Mouse (Mus musculus): ENCODE results near the gene Gng7. TPM values are rescaled to one million over a fixed set of nuclear protein-coding genes. Genes with fewer than 3 reads are reported as not detected.

The Gng7 gene
- total and polyA plus RNA-seq, 3 experiments = 0.24 to 0.47 TPM; not detected in 1

- no peaks in the 10 kb centered on the region for H3K9me3 ChIP-seq (replicated peaks; ENCODE audit: low read length)
- H3K9ac ChIP-seq (ENCODE audit: insufficient read depth, low read depth) = peak overlapping the region; percentile 89
- peaks cover 41 to 68% of the 10 kb centered on the region in 2 experiments for H3K36me3 ChIP-seq (replicated peaks in 1 of 2; ENCODE audit: control insufficient read depth in 1 of 2, insufficient read depth in 1 of 2, low read length in 1 of 2)
- H3K27ac ChIP-seq (ENCODE audit: insufficient read depth, low read depth) = no peak overlapping the region; the same call in 1 of the 2 replicates
- DNase-seq (ENCODE audit: extremely low read depth) = no peak
- H3K27me3 ChIP-seq (replicated peaks) = no peaks in the 10 kb centered on the region
- peak overlapping the region; percentile 78 for H3K4me2 ChIP-seq (ENCODE audit: insufficient read depth, low read depth, poor library complexity, severe bottlenecking)
- dilution Hi-C loops (cut with MboI; ENCODE audit: extremely low pct_ligation_motif_present, extremely low pct_unique_long_range_greater_than_20kb, low sequenced_read_pairs) (no loop called here), in situ Hi-C loops (cut with MboI; ENCODE audit: low pct_ligation_motif_present, low pct_unique_long_range_greater_than_20kb, low sequenced_read_pairs) (no loop called here)
- H3K79me2 ChIP-seq (replicated peaks; ENCODE audit: control insufficient read depth, extremely low read depth, insufficient read depth, poor library complexity, severe bottlenecking) = peaks cover 10% of the 10 kb centered on the region; the same call in 1 of the 2 replicates
- H3K4me3 ChIP-seq (replicated peaks in 1 of 3; ENCODE audit: low read depth in 2 of 3, low read length in 2 of 3, poor library complexity in 1 of 3) = peak overlapping the region; percentile 76 to 88 (median 84)
- peaks cover 8 to 21% of the 10 kb centered on the region in 2 experiments; a peak in 3 of 4 replicates for H3K4me1 ChIP-seq (ENCODE audit: control insufficient read depth in 1 of 2, insufficient read depth in 2 of 2)
- TF ChIP-seq POLR2AphosphoS2 (IDR thresholded peaks at IDR 0.05; ENCODE audit: low read depth, low read length) (no peak), MXI1 (IDR thresholded peaks at IDR 0.05; ENCODE audit: low read depth, low read length) (peak; percentile 59; the same call in 1 of the 2 replicates)
Measured at GRCm38 (mm10) chr10:80899591-80900317, 115.0 kb downstream of the Gng7 start.

GRCm38 (mm10) chr10:80899074-80899473 is 115.7 kb downstream of the Gng7 start:
- Histone ChIP-seq H3K27me3 (replicated peaks) (no peaks in the 10 kb centered on the region), H3K9ac (ENCODE audit: insufficient read depth, low read depth) (no peak overlapping the region), H3K36me3 (replicated peaks in 1 of 2; ENCODE audit: control insufficient read depth in 1 of 2, insufficient read depth in 1 of 2, low read length in 1 of 2) (peaks cover 34 to 61% of the 10 kb centered on the region in 2 experiments), H3K4me2 (ENCODE audit: insufficient read depth, low read depth, poor library complexity, severe bottlenecking) (peak overlapping the region; percentile 78), H3K27ac (ENCODE audit: insufficient read depth, low read depth) (no peak overlapping the region), H3K4me3 (replicated peaks in 1 of 3; ENCODE audit: low read depth in 2 of 3, low read length in 2 of 3, poor library complexity in 1 of 3) (peak overlapping the region in 1 of 3 experiments; percentile 84), H3K4me1 (ENCODE audit: control insufficient read depth in 1 of 2, insufficient read depth in 2 of 2) (peaks cover 8 to 21% of the 10 kb centered on the region in 2 experiments; a peak in 3 of 4 replicates), H3K9me3 (replicated peaks; ENCODE audit: low read length) (no peaks in the 10 kb centered on the region), H3K79me2 (replicated peaks; ENCODE audit: control insufficient read depth, extremely low read depth, insufficient read depth, poor library complexity, severe bottlenecking) (peaks cover 10% of the 10 kb centered on the region; the same call in 1 of the 2 replicates)
- dilution Hi-C loops (cut with MboI; ENCODE audit: extremely low pct_ligation_motif_present, extremely low pct_unique_long_range_greater_than_20kb, low sequenced_read_pairs) = no loop called here
- in situ Hi-C loops (cut with MboI; ENCODE audit: low pct_ligation_motif_present, low pct_unique_long_range_greater_than_20kb, low sequenced_read_pairs) = no loop called here
- no peak for TF ChIP-seq JUND (conservative IDR thresholded peaks at IDR 0.05; ENCODE audit: low read depth, low read length)
- TF ChIP-seq USF1 (IDR thresholded peaks at IDR 0.05; ENCODE audit: low read depth, low read length) = no peak
- TF ChIP-seq ETS1 (conservative IDR thresholded peaks at IDR 0.05; ENCODE audit: low read depth, low read length) = no peak
- no peak for TF ChIP-seq E2F4 (IDR thresholded peaks at IDR 0.05; ENCODE audit: insufficient replicate concordance, low read depth, low read length)
- no peak for TF ChIP-seq TCF12 (IDR thresholded peaks at IDR 0.05; ENCODE audit: low read depth, low read length)
- no peak for TF ChIP-seq KAT2A (IDR thresholded peaks at IDR 0.05; ENCODE audit: insufficient replicate concordance, low read length)
- no peak for TF ChIP-seq JUN (IDR thresholded peaks at IDR 0.05; ENCODE audit: insufficient read depth, low read depth, low read length)
- no peak for TF ChIP-seq ZKSCAN1 (IDR thresholded peaks at IDR 0.05; ENCODE audit: borderline replicate concordance, low read depth, low read length)
- TF ChIP-seq POLR2AphosphoS2 (IDR thresholded peaks at IDR 0.05; ENCODE audit: low read depth, low read length) = no peak
- DNase-seq (ENCODE audit: extremely low read depth) = no peak

Other genes with a start within 250 kb of the Gng7 start
Only the 20 nearest of the 27 such genes appear.
- gene Oaz1, start 188.3 kb downstream of the Gng7 start, total RNA-seq (2012; rRNA removed) = 899 and 966 TPM in 2 replicates
- gene Oaz1, start 188.3 kb downstream of the Gng7 start, total RNA-seq (2014; rRNA removed) = 792 and 1,081 TPM in 2 replicates
- gene Oaz1, start 188.3 kb downstream of the Gng7 start, polyA plus RNA-seq (2012; ENCODE audit: insufficient read length, low read depth) = 646 and 664 TPM in 2 replicates
- gene Lingo3, start 170.9 kb downstream of the Gng7 start, total RNA-seq (2012; rRNA removed) = 0.08 and 0.21 TPM in 2 replicates
- gene Lingo3, start 170.9 kb downstream of the Gng7 start, total RNA-seq (2014; rRNA removed) = not detected in 2 replicates
- not detected in 2 replicates for gene Lingo3, start 170.9 kb downstream of the Gng7 start, polyA plus RNA-seq (2012; ENCODE audit: insufficient read length, low read depth)
- 374 and 409 TPM in 2 replicates for gene Lsm7, start 159.7 kb downstream of the Gng7 start, total RNA-seq (2012; rRNA removed)
- 411 and 435 TPM in 2 replicates for gene Lsm7, start 159.7 kb downstream of the Gng7 start, total RNA-seq (2014; rRNA removed)
- gene Lsm7, start 159.7 kb downstream of the Gng7 start, polyA plus RNA-seq (2012; ENCODE audit: insufficient read length, low read depth) = 171 and 198 TPM in 2 replicates
- gene Sppl2b, start 159.7 kb downstream of the Gng7 start, total RNA-seq (2012; rRNA removed) = 19.0 and 23.7 TPM in 2 replicates
- gene Sppl2b, start 159.7 kb downstream of the Gng7 start, total RNA-seq (2014; rRNA removed) = 12.3 and 13.8 TPM in 2 replicates
- gene Sppl2b, start 159.7 kb downstream of the Gng7 start, polyA plus RNA-seq (2012; ENCODE audit: insufficient read length, low read depth) = 24.1 and 30.0 TPM in 2 replicates
- gene Tmprss9, start 143.1 kb downstream of the Gng7 start, total RNA-seq (2012; rRNA removed) = 0.04 TPM in 1 of 2 replicates, not detected in the other
- gene Tmprss9, start 143.1 kb downstream of the Gng7 start, total RNA-seq (2014; rRNA removed) = not detected in 2 replicates
- 0.07 TPM in 1 of 2 replicates, not detected in the other for gene Tmprss9, start 143.1 kb downstream of the Gng7 start, polyA plus RNA-seq (2012; ENCODE audit: insufficient read length, low read depth)
- 279 and 313 TPM in 2 replicates for gene Timm13, start 114.0 kb downstream of the Gng7 start, total RNA-seq (2012; rRNA removed)
- 137 and 139 TPM in 2 replicates for gene Timm13, start 114.0 kb downstream of the Gng7 start, total RNA-seq (2014; rRNA removed)
- 292 and 344 TPM in 2 replicates for gene Timm13, start 114.0 kb downstream of the Gng7 start, polyA plus RNA-seq (2012; ENCODE audit: insufficient read length, low read depth)
- 23.6 and 25.8 TPM in 2 replicates for gene Lmnb2, start 96.7 kb downstream of the Gng7 start, total RNA-seq (2012; rRNA removed)
- 22.2 and 23.7 TPM in 2 replicates for gene Lmnb2, start 96.7 kb downstream of the Gng7 start, total RNA-seq (2014; rRNA removed)
- 20.7 and 23.6 TPM in 2 replicates for gene Lmnb2, start 96.7 kb downstream of the Gng7 start, polyA plus RNA-seq (2012; ENCODE audit: insufficient read length, low read depth)
- 36.2 and 52.5 TPM in 2 replicates for gene Gadd45b, start 84.9 kb downstream of the Gng7 start, total RNA-seq (2012; rRNA removed)
- 19.3 and 24.4 TPM in 2 replicates for gene Gadd45b, start 84.9 kb downstream of the Gng7 start, total RNA-seq (2014; rRNA removed)
- 14.9 and 16.4 TPM in 2 replicates for gene Gadd45b, start 84.9 kb downstream of the Gng7 start, polyA plus RNA-seq (2012; ENCODE audit: insufficient read length, low read depth)
- not detected in 2 replicates for gene Diras1, start 10.7 kb upstream of the Gng7 start, total RNA-seq (2012; rRNA removed)
- not detected in 2 replicates for gene Diras1, start 10.7 kb upstream of the Gng7 start, total RNA-seq (2014; rRNA removed)
- not detected in 2 replicates for gene Diras1, start 10.7 kb upstream of the Gng7 start, polyA plus RNA-seq (2012; ENCODE audit: insufficient read length, low read depth)
- gene Slc39a3, start 22.5 kb upstream of the Gng7 start, total RNA-seq (2012; rRNA removed) = 6.3 and 7.2 TPM in 2 replicates
- gene Slc39a3, start 22.5 kb upstream of the Gng7 start, total RNA-seq (2014; rRNA removed) = 3.5 and 3.9 TPM in 2 replicates
- 4.2 and 4.3 TPM in 2 replicates for gene Slc39a3, start 22.5 kb upstream of the Gng7 start, polyA plus RNA-seq (2012; ENCODE audit: insufficient read length, low read depth)
- gene Sgta, start 45.2 kb upstream of the Gng7 start, total RNA-seq (2012; rRNA removed) = 104 and 110 TPM in 2 replicates
- gene Sgta, start 45.2 kb upstream of the Gng7 start, total RNA-seq (2014; rRNA removed) = 61.1 and 67.6 TPM in 2 replicates
- 118 and 123 TPM in 2 replicates for gene Sgta, start 45.2 kb upstream of the Gng7 start, polyA plus RNA-seq (2012; ENCODE audit: insufficient read length, low read depth)
- gene Thop1, start 55.1 kb upstream of the Gng7 start, total RNA-seq (2012; rRNA removed) = 123 and 136 TPM in 2 replicates
- 70.9 and 81.1 TPM in 2 replicates for gene Thop1, start 55.1 kb upstream of the Gng7 start, total RNA-seq (2014; rRNA removed)
- 94.5 and 105 TPM in 2 replicates for gene Thop1, start 55.1 kb upstream of the Gng7 start, polyA plus RNA-seq (2012; ENCODE audit: insufficient read length, low read depth)
- gene Creb3l3, start 83.9 kb upstream of the Gng7 start, total RNA-seq (2012; rRNA removed) = not detected in 2 replicates
- gene Creb3l3, start 83.9 kb upstream of the Gng7 start, total RNA-seq (2014; rRNA removed) = not detected in 2 replicates
- gene Creb3l3, start 83.9 kb upstream of the Gng7 start, polyA plus RNA-seq (2012; ENCODE audit: insufficient read length, low read depth) = 0.13 TPM in 1 of 2 replicates, not detected in the other
- gene Map2k2, start 91.0 kb upstream of the Gng7 start, total RNA-seq (2012; rRNA removed) = 127 and 146 TPM in 2 replicates
- 67.2 and 79.2 TPM in 2 replicates for gene Map2k2, start 91.0 kb upstream of the Gng7 start, total RNA-seq (2014; rRNA removed)
- gene Map2k2, start 91.0 kb upstream of the Gng7 start, polyA plus RNA-seq (2012; ENCODE audit: insufficient read length, low read depth) = 120 and 130 TPM in 2 replicates
- 15.3 and 18.2 TPM in 2 replicates for gene Zbtb7a, start 120.3 kb upstream of the Gng7 start, total RNA-seq (2012; rRNA removed)
- 3.0 TPM in 2 replicates for gene Zbtb7a, start 120.3 kb upstream of the Gng7 start, total RNA-seq (2014; rRNA removed)
- 20.1 and 21.3 TPM in 2 replicates for gene Zbtb7a, start 120.3 kb upstream of the Gng7 start, polyA plus RNA-seq (2012; ENCODE audit: insufficient read length, low read depth)
- 24.3 and 26.6 TPM in 2 replicates for gene Pias4, start 153.0 kb upstream of the Gng7 start, total RNA-seq (2012; rRNA removed)
- 13.6 and 15.3 TPM in 2 replicates for gene Pias4, start 153.0 kb upstream of the Gng7 start, total RNA-seq (2014; rRNA removed)
- 26.5 and 33.5 TPM in 2 replicates for gene Pias4, start 153.0 kb upstream of the Gng7 start, polyA plus RNA-seq (2012; ENCODE audit: insufficient read length, low read depth)
- 3,382 and 4,660 TPM in 2 replicates for gene Eef2, start 161.7 kb upstream of the Gng7 start, total RNA-seq (2012; rRNA removed)
- gene Eef2, start 161.7 kb upstream of the Gng7 start, total RNA-seq (2014; rRNA removed) = 1,528 and 1,752 TPM in 2 replicates
- 2,532 and 2,649 TPM in 2 replicates for gene Eef2, start 161.7 kb upstream of the Gng7 start, polyA plus RNA-seq (2012; ENCODE audit: insufficient read length, low read depth)
- 43.9 and 46.2 TPM in 2 replicates for gene Dapk3, start 168.1 kb upstream of the Gng7 start, total RNA-seq (2012; rRNA removed)
- 25.4 and 27.5 TPM in 2 replicates for gene Dapk3, start 168.1 kb upstream of the Gng7 start, total RNA-seq (2014; rRNA removed)
- 39.5 and 44.5 TPM in 2 replicates for gene Dapk3, start 168.1 kb upstream of the Gng7 start, polyA plus RNA-seq (2012; ENCODE audit: insufficient read length, low read depth)
- gene 4930442H23Rik, start 168.9 kb upstream of the Gng7 start, total RNA-seq (2012; rRNA removed) = 0.29 TPM in 1 of 2 replicates, not detected in the other
- not detected in 2 replicates for gene 4930442H23Rik, start 168.9 kb upstream of the Gng7 start, total RNA-seq (2014; rRNA removed)
- gene 4930442H23Rik, start 168.9 kb upstream of the Gng7 start, polyA plus RNA-seq (2012; ENCODE audit: insufficient read length, low read depth) = 0.27 and 0.35 TPM in 2 replicates
- 0.08 TPM in 1 of 2 replicates, not detected in the other for gene Nmrk2, start 187.1 kb upstream of the Gng7 start, total RNA-seq (2012; rRNA removed)
- not detected in 2 replicates for gene Nmrk2, start 187.1 kb upstream of the Gng7 start, total RNA-seq (2014; rRNA removed)
- gene Nmrk2, start 187.1 kb upstream of the Gng7 start, polyA plus RNA-seq (2012; ENCODE audit: insufficient read length, low read depth) = not detected in 2 replicates

Data from CH12.LX (cell line).